Mouse (Mus musculus): ENCODE measurements around the gene Cdkn2b.
A peak's percentile ranks its signal among the peaks of the same experiment; 100 is the strongest.

Gene Cdkn2b

DNA sequence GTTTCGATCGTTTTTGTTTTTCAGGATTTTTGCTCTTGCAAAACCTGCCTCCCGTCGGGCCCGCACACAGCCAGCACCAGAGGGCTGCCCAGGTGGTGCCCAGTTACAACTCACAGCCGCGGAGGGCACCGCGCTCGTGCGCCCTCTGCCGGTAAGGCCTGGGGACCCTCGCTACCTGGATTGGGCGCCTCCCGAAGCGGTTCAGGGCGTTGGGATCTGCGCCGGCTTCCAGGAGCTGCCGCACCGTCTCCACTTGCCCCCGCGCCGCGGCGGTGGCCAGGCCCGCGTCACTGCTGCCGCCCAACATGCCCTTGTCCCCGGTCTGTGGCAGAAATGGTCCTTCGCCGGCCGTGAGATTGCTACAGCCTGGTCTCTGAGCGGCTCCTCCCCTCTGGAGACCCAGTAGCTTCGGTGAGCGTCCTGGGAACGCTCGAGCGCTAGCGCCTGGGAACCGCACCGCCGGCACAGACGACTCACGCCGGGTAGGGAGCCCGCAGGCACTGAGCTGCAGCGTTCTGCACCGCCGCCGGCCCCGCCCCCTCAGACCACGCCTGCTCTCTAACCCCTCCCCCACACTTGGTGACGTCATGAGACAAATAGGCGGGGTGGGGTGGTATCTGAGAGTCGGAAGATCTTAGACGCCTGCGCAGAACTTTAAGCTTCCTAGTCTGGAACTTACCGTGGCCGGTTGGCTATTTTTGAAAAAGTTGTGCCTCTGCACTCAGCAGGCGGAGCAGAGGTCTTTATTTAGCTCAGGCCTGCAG is at the start of gene Cdkn2b:
Gene Cdkn2b, minus strand, starts transcription at position 549 of the 764 bp plus-strand sequence.
- DNase-seq (ENCODE audit: low spot score in 2 of 2), result peak; percentile 51 to 70

DNA sequence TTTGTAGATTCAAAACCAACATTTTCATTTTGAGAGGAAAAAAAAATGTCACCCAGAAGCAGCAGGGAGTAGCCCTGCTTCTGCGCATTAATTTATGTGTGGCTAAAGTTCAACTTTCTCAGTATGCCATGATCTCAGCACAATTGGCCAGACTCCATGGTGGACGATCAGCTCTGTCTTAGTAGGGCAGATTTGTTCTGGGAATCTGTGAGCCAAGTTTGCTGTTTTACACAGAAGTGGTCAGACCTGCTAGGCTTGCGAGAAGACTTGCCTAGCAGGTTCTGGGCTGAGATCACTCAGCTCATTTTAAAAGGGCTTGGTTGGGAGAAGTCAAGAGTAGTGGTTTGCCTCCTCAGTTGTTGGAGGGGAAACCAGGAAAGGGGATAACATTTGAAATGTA is 49.5 kb upstream of the Cdkn2b start:
- DNase-seq (ENCODE audit: low spot score in 2 of 2), result no peak

DNA sequence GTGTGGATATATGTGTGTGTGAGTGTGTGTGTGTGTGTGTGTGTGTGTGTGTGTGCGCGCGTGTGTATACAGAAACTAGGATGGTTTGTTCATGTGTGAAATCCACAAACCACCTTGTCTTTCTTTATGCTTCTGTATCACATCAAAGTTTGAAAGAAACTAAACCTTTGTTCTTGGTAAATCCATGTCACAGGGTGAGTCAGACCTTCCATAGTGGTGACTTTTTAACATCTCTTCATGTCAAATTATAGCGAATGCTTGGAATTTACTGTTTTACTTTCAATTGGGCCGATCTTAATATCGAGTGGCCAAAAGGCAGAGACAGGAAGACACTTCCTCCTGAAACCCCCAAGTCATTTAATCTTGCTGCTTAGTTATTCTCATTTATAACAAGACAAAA is 48.7 kb upstream of the Cdkn2b start:
- DNase-seq (ENCODE audit: low spot score in 2 of 2), result no peak

DNA sequence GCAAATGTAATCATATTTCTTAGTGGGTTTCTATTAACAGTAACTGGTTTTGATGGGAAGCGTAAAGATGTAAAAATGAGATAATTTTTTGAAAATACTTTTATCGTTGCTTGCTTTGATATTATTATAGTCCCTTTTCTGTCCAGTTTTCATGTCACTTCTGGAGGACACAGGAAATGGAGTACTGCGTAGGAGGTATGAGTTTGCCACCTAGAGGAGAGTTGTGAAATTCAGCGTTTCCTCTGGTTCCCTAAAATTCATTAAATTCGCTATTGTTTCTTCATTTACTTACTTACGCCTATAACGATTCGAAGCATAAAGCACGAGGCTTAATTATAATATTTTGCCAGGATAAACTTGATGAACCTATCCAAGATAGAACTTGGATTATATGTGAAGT is 43.1 kb upstream of the Cdkn2b start:
- no peak for DNase-seq (ENCODE audit: low spot score in 2 of 2)

DNA sequence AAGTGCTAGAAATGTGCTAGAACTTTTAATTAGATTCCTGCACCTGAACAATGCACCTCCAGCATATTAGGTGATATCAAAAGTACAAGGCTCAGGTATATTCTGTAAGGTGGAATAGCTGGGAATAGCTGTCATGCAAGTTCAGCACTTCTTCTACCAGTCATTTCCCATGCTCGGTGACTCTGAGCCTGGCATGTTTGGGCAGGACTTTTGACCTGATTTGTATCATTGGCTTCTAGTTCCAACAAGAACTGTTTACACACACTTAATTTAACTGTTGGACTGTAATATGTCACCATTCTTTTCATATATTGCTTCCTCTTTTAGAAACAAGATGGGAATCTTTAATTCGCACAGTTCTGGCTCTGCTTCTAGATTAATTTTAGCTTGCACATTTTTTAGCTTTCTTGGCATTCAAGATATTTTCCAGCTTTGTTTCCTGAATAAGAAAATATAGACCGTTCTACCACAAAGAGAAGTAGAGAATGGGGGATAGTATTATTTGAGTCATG is 42.3 kb upstream of the Cdkn2b start:
- no peak for DNase-seq (ENCODE audit: low spot score in 2 of 2)

DNA sequence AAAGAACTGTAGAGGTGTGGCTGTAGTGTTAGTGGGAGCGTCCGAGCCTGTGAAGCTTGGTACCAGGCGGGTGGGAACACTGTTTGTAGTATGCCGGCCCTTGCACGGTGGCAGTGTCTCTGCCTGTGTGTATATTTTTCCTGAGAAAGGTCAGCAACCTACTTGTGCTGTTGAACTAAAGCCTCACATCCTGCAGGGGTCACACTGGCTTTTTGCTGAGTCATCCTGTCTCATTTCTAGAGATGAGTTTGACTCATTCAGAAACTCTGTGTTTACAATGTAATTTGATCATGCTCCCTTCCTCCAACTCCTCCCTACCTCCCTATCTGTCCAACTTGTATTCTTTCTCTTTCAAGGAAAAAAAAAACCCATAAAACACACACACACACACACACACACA is 40.6 kb upstream of the Cdkn2b start:
- no peak for DNase-seq (ENCODE audit: low spot score in 2 of 2)

DNA sequence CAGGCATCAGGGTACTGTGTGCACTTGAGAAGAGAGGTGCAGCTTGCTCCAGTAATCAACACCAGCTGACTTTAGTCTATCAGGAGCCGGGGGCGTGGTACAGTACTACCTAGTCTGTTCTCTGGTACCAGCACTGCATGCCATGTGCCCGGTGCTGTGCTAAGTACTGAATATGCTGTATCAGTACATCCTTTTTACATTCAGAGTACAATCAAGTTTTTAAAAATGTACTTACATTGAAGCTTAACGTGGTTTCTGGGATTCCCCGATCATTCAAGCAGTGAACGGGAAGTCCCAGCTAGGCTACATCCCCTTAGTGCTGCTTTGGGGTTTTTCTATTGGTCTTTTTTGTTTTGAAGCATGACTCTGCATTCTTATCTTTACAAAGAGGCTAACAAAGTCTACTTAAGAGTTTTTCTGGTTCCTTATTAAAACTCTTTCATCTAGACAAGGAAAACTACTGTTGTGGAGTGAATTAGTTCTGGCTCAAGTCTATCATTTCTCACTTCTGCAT is 40.2 kb upstream of the Cdkn2b start:
- DNase-seq (ENCODE audit: low spot score in 2 of 2), result no peak

DNA sequence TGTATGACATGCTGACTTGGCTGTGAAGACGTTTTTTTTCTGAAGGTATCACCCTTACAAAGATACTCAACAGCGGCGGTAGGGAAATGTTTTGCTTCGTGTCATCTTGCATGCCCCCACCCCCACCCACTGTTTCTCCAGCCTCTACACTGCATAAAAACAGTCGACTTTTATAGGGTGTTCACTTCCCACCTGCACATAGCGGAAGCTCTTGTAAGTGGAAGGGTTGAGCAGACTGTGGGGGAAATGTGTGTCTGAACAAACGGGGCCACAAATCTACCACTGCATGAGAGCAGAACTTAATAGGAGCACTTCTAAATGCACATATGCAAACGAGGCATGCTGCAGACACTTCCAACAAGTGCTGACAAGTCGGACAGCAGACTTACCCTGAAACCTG is 39.6 kb upstream of the Cdkn2b start:
- DNase-seq (ENCODE audit: low spot score in 2 of 2), result no peak

DNA sequence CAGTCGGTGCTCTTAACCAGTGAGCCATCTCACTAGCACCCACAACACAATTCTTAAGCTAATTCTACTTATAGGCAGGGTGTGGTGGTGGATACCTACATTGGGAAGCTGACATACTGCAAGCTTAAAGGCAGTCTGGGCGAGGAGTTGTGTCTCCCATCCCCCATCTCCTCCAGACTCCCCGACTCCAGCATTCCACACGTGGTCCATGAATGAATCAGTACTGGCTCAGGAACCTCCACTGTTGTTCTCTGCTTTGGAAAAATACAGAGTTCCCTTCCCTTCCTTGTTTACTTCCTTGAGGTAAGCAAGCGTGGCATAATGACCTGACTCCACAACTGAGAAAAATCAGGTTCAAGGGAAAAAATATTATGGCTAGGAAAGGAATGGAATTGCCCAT is 38.0 kb upstream of the Cdkn2b start:
- DNase-seq (ENCODE audit: low spot score in 2 of 2), result no peak

DNA sequence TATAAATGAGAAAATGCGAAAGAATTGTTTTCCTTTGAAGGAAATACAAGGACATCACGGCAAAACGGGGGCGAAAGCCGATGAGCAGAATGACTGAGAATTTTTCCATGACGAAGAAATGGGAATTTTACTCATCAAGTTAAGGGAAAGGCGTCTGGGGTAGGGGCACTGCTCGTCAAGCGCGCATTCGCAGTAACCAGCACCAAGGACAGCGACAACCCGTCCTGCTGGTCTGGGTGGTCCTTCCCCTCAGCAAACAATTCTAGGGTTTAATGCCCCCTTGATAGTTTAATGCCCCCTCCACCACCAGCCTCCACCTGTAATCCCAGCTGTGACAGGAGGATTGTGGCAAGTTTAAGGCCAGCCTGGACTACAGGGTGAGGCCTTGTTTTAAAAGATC is 2.6 kb upstream of the Cdkn2b start:
- no peak for DNase-seq (ENCODE audit: low spot score in 2 of 2)

DNA sequence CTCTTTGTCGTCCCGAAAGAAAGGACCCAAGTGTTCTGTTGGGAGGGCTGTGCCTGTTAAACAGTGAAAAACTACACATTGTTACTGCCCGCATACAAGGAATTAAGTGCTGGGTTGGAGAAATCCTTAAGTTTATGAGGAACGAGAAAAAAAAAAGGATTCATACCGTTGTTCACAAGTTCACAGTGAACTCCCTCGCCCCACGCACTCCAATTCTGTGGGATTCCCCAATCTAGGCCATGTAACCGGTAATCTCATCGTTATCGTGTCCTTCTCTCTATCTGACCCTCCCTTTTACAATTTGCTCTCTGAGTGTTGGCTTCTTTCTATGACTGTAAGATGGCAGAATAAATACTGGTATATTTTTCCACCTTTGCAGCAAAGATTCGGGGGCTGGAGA is 843 bp downstream of the Cdkn2b start:
- no peak for DNase-seq (ENCODE audit: low spot score in 2 of 2)

DNA sequence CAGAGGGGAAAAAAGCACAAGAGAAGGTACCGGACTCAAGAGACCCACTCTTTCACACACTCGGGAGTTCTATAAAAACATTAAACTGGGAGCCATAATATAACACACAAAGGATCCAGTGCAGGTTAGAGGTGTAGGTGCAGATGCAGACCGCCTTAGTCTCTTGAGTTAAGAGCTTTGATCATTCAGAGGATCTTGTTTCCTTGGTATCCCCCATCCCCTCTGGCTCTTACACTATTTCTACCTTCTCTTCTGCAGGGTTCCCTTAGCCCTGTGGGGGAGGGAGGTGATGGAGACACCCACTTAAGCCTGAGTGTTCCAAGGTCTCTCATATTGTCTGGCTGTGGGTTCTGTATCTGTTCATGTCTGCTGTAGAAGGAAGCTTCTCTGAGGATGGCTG is 2.8 kb downstream of the Cdkn2b start:
- no peak for DNase-seq (ENCODE audit: low spot score in 2 of 2)

DNA sequence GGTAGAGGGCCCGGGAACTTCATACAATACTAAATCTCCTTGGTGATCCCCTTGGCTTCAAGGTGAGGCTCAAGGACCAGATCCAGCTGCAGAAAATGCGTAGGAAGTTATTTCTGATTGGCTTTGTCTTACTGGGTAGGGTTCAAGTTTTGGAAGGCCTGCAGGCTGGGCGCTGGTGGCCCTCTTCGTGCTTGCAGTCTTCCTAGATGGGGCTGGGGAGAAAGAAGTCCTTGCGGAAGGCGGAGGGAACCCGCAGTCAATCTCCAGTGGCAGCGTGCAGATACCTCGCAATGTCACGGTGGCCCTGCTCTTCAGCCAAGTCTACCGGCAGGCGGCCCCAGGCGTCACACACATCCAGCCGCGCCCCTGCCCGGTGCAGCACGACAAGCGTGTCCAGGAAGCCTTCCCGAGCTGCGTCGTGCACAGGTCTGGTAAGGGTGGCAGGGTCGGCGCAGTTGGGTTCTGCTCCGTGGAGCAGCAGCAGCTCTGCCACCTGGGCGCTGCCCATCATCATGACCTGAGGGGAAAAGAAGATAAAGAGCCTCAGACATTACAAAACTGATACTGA is 4.0 kb downstream of the Cdkn2b start:
- DNase-seq (ENCODE audit: low spot score in 2 of 2), result no peak

DNA sequence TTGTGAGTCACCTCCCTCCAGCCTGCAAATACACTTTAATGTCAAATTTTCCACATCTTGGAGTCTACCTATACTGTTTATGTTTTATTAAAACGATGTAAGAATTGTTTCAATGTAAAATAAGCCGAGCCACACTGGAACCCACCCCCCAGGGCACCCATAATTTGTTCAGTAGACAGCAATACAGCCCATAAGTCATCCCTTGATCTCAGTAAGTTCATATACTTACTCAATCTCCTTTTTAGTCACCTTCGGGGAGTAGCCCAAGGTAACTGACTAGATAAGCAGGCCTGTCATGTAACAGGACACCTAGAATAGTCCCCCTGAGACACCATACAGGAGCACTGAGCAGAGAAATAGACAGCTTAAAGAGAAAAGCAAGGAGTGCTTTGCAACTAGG is 5.1 kb downstream of the Cdkn2b start:
- no peak for DNase-seq (ENCODE audit: low spot score in 2 of 2)

DNA sequence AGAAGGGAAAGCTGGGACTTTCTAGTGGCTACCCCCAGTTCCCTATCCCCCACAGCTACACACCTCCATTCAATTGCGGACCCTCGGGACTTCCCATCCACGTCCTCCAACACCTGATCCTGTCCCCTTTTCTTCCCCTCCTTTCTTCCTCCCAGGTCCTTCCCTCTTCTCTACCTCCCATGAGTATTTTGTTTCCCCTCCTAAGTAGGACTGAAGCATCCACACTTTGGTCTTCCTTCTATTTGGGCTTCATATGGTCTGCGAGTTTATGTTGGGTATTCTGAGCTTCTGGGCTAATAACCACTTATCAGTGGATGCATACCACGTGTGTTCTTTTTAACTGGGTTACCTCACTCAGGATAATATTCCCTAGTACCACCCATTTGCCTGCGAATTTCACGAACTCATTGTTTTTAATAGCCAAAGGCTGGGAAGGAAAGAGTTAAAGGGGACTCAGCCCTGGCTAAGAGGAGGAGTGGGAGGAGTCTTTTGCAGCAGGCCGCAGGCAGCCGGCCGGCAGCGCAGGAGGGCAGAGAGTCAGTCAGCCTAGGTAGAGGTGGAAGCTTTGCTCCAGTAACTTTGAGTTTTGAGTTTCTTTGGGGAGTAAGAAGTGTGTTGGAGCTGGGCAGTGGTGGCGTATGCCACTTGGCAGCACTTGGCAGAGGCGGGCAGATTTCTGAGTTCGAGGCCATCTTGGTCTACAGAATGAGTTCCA is 7.4 kb downstream of the Cdkn2b start:
- no peak for DNase-seq (ENCODE audit: low spot score in 2 of 2)

DNA sequence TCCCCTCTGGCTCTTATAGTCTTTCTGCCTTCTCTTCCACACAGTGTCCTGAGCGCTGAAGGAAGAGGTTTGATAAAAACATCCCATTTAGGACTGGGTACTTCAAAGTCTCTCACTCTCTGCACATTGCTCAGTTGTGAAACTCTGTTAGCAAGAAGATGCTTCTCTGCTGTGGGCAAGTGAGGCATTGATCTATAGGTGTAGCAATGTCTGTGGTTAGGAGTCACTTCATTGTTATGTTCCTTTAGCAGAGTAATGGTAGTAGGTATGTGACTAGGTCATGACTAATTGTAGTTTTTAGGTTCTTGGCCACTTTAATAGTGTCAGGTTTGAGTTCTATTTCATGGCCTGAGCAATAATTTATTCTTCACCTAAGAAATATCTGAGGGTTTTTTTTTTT is 8.7 kb downstream of the Cdkn2b start:
- DNase-seq (ENCODE audit: low spot score in 2 of 2), result no peak

DNA sequence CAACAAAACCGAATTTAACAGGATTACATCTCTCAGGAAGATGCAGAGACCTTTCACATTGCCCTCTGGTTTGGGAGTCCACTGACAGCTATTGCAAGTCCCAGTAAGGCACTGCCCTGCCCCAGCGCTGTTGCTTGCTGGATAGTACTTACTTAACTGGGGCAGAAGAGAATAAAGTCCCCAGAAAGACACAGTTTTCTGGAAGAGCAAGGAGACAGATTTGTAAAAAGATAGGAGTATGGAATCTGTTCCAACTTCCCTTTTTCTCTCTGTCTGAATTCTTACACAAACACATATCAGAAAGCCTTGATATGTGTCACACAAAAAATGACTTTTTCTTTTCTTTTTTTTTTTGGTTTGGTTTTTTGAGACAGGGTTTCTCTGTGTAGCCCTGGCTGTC is 11.1 kb downstream of the Cdkn2b start:
- no peak for DNase-seq (ENCODE audit: low spot score in 2 of 2)

DNA sequence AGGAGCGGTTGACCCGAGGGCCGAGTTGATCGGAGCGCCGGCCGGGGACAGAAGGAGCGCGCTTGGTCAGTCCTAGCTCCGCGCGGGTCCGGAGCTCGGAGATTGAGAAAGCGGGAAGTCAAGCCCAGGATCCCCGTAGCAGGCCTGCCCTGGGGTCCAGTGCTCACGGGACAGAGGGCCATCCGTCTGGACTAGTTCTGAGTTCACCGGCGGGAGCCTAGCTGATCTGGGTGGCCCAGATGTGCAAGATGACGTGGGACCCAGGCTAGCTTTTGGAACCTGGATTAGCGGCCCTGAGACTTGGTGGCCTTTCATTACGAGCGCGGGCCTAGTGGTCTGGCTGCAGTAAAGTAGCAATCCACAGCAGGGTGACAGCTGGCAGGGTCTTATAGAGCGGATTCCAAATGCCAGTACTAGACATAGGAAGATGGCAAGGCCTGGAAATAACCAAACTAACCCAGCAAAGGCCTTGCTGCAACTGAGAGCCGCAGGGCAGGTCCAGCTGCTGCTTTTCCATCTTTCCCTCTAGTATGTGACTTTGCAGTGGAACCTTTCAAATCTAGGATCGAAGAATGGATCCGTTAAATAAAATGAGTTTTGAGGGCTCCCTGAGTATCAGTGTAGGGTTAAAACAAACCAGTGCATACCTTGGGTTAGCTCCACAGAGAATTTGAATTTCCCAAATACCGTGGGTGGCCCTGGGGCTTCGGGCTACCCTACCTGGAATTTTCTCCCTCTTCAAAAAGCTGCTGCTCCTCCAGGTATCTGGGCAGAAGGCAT is 15.2 kb downstream of the Cdkn2b start:
- DNase-seq (ENCODE audit: low spot score in 2 of 2), result no peak

DNA sequence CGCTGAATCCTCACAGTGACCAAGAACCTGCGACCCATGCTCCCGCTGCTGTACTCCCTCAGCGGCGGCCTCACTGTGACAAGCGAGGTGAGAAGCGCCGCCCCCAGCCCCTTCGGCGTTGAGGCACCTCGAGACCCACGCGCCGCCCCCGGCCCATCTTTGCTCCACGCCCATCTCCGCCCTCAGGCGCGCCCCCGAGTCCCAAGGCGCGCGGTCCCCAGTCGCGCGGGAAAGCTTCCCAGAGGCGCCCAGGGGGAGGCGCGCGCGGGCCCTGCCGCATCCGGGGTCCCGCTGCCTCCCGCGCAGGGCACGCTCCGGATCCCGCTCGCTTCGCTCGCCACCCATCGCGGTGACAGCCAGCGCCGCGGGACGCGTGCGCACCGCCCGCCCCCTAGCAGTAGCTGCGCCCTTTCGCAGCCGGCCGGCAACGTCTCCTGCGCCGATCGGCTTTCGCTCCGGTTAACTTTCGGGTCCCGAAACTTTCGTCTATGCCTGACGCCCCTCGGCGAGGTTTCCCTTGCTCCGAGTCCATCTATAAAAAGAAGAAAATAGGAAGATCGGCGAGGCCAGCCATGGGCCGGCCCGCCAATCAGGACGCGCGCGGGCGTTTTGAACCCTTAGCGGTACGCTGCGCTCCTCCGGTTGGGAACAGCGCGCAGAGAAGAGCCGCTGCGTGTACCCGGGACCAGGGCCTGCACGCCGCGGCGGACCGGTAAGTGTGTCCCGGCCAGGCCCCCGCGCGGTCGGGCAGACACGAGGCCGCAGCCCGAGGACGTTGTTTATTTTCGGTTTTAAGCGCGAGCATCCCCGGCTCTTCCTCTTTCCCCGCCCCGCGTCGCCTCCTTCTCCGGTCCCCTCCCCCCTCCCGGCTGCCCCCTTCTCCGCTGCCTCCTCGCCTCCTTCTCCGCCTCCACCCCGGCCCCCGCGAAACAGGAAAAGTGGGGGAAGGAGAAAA is 16.1 kb downstream of the Cdkn2b start, which contains the start of gene Cdkn2a:
Gene Cdkn2a, minus strand, starts transcription at position 168 of the 955 bp plus-strand sequence.
- peak; percentile 16 to 39 for DNase-seq (ENCODE audit: low spot score in 2 of 2)

DNA sequence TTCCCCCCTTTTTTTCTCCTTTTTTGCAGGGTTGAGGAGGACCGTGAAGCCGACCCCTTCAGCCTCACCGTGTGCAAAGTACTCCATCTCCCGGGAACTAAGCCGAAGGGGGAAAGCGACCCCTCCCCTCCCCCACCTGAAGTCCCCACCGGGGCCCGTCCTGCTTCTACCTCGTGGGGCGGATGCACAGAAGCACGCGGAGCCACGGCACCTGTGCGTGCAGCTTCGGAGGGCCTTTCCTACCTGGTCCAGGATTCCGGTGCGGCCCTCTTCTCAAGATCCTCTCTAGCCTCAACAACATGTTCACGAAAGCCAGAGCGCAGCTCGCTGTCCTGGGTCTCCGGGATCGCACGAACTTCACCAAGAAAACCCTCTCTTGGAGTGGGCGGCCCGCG is 16.8 kb downstream of the Cdkn2b start:
- no peak for DNase-seq (ENCODE audit: low spot score in 2 of 2)

DNA sequence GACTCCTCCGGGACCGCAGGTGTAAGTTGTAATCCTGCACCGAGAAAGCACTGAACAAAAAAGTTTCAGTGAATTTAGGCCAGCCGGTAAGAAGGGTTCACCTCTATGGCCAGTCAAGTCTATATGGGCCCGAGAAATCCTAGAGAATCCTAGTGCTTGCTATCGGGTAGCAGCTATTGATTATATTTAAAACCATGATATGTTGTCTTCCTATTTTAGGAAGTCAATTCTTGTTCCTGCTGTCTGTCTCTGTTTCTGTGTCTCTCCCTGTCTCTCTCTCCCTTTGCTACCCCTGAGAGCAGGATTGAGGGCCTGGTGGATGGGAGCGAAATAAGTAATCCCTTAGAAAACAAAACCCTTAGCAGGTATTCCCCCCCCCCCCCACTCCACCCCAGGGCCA is 17.3 kb downstream of the Cdkn2b start:
- DNase-seq (ENCODE audit: low spot score in 2 of 2), result no peak
